Mouse (Mus musculus): ENCODE results near the gene Gemin4. TPM values are rescaled to one million over a fixed set of nuclear protein-coding genes. Genes with fewer than 3 reads are reported as not detected.
A peak's percentile ranks its signal among the peaks of the same experiment; 100 is the strongest.

The Gemin4 gene
- total and polyA plus RNA-seq, 3 experiments, result 17.8 to 95.7 (median 23.8) TPM

GRCm38 (mm10) chr11:76247239-76247638 lies 29.8 kb upstream of the Gemin4 start:
- Histone ChIP-seq H3K79me2 (ENCODE audit: control insufficient read depth, insufficient read depth, low read length, poor library complexity) (peaks cover 29% of the 10 kb centered on the region), H3K27ac (ENCODE audit: control insufficient read depth, low read depth, low read length) (no peak overlapping the region), H3K4me3 (ENCODE audit: control insufficient read depth in 1 of 2, insufficient read depth in 1 of 2, low read depth in 2 of 2, low read length in 2 of 2) (no peak overlapping the region), H3K27me3 (ENCODE audit: control insufficient read depth in 1 of 2, insufficient read depth in 2 of 2, low read length in 2 of 2) (no peaks in the 10 kb centered on the region), H3K9me3 (replicated peaks; ENCODE audit: insufficient read depth, low read length) (no peaks in the 10 kb centered on the region), H3K9ac (ENCODE audit: control insufficient read depth, low read depth, low read length, poor library complexity, severe bottlenecking) (no peak overlapping the region), H3K4me1 (ENCODE audit: control insufficient read depth in 1 of 2, insufficient read depth in 2 of 2, low read length in 2 of 2) (peaks cover 0 to 12% of the 10 kb centered on the region in 2 experiments; a peak in 2 of 4 replicates), H3K36me3 (ENCODE audit: control insufficient read depth in 1 of 2, insufficient read depth in 2 of 2, low read length in 2 of 2) (peaks cover 4 to 19% of the 10 kb centered on the region in 2 experiments; a peak in 3 of 4 replicates)
- DNase-seq (ENCODE audit: low read depth, low spot score), result peak; percentile 51
- TF ChIP-seq EP300 (IDR thresholded peaks at IDR 0.05; ENCODE audit: low read depth in 1 of 2, low read length in 2 of 2) (no peak), CTCF (IDR thresholded peaks at IDR 0.05 in 2 of 3, conservative IDR thresholded peaks at IDR 0.05 in 1 of 3; ENCODE audit: control insufficient read depth in 1 of 3, insufficient read depth in 1 of 3, low read depth in 2 of 3, low read length in 3 of 3, poor library complexity in 1 of 3, severe bottlenecking in 1 of 3) (peak; percentile 12 to 41 (median 24); a peak in 4 of 6 replicates)

GRCm38 (mm10) chr11:76246439-76246838 lies 29.0 kb upstream of the Gemin4 start:
- no peak overlapping the region for H3K4me3 ChIP-seq (ENCODE audit: control insufficient read depth in 1 of 2, insufficient read depth in 1 of 2, low read depth in 2 of 2, low read length in 2 of 2)
- DNase-seq (ENCODE audit: low read depth, low spot score), result no peak
- H3K36me3 ChIP-seq (ENCODE audit: control insufficient read depth in 1 of 2, insufficient read depth in 2 of 2, low read length in 2 of 2), result peaks cover 4 to 19% of the 10 kb centered on the region in 2 experiments; a peak in 3 of 4 replicates
- H3K9me3 ChIP-seq (replicated peaks; ENCODE audit: insufficient read depth, low read length), result no peaks in the 10 kb centered on the region
- H3K9ac ChIP-seq (ENCODE audit: control insufficient read depth, low read depth, low read length, poor library complexity, severe bottlenecking), result no peak overlapping the region
- TF ChIP-seq JUND (IDR thresholded peaks at IDR 0.05; ENCODE audit: low read depth, low read length) (no peak), MAFK (IDR thresholded peaks at IDR 0.05; ENCODE audit: borderline replicate concordance, low read depth, low read length) (peak; percentile 83)
- H3K27ac ChIP-seq (ENCODE audit: control insufficient read depth, low read depth, low read length), result no peak overlapping the region
- H3K79me2 ChIP-seq (ENCODE audit: control insufficient read depth, insufficient read depth, low read length, poor library complexity), result peaks cover 29% of the 10 kb centered on the region
- H3K27me3 ChIP-seq (ENCODE audit: control insufficient read depth in 1 of 2, insufficient read depth in 2 of 2, low read length in 2 of 2), result no peaks in the 10 kb centered on the region
- peaks cover 0 to 12% of the 10 kb centered on the region in 2 experiments; a peak in 2 of 4 replicates for H3K4me1 ChIP-seq (ENCODE audit: control insufficient read depth in 1 of 2, insufficient read depth in 2 of 2, low read length in 2 of 2)

GRCm38 (mm10) chr11:76243811-76244546 lies 26.5 kb upstream of the Gemin4 start:
- no peaks in the 10 kb centered on the region for H3K27me3 ChIP-seq (ENCODE audit: control insufficient read depth in 1 of 2, insufficient read depth in 2 of 2, low read length in 2 of 2)
- H3K9ac ChIP-seq (ENCODE audit: control insufficient read depth, low read depth, low read length, poor library complexity, severe bottlenecking), result peak overlapping the region; percentile 89
- TF ChIP-seq SMC3 (IDR thresholded peaks at IDR 0.05; ENCODE audit: low read depth, low read length) (no peak), CHD1 (IDR thresholded peaks at IDR 0.05; ENCODE audit: low read depth, low read length) (no peak), TBP (IDR thresholded peaks at IDR 0.05; ENCODE audit: low read depth, low read length) (peak; percentile 6; the same call in 1 of the 2 replicates), ZKSCAN1 (IDR thresholded peaks at IDR 0.05; ENCODE audit: low read depth, low read length) (no peak)
- H3K36me3 ChIP-seq (ENCODE audit: control insufficient read depth in 1 of 2, insufficient read depth in 2 of 2, low read length in 2 of 2), result peaks cover 4 to 19% of the 10 kb centered on the region in 2 experiments; a peak in 3 of 4 replicates
- 0 out of 2 replicates have a peak overlapping the region, but pooled peaks have one; percentile 23 for H3K27ac ChIP-seq (ENCODE audit: control insufficient read depth, low read depth, low read length)
- peaks cover 0 to 12% of the 10 kb centered on the region in 2 experiments; a peak in 2 of 4 replicates for H3K4me1 ChIP-seq (ENCODE audit: control insufficient read depth in 1 of 2, insufficient read depth in 2 of 2, low read length in 2 of 2)
- peak overlapping the region; percentile 84 for H3K4me3 ChIP-seq (ENCODE audit: control insufficient read depth in 1 of 2, insufficient read depth in 1 of 2, low read depth in 2 of 2, low read length in 2 of 2)
- H3K79me2 ChIP-seq (ENCODE audit: control insufficient read depth, insufficient read depth, low read length, poor library complexity), result peaks cover 29% of the 10 kb centered on the region
- no peak for DNase-seq (ENCODE audit: low read depth, low spot score)
- H3K9me3 ChIP-seq (replicated peaks; ENCODE audit: insufficient read depth, low read length), result no peaks in the 10 kb centered on the region

Measured in MEL (cell line).